Mouse (Mus musculus): Measurements from ENCODE around the gene Mta1. TPM values are rescaled to one million over a fixed set of nuclear protein-coding genes. Genes with fewer than 3 reads are reported as not detected.

Mta1 gene
- total and polyA plus RNA-seq, 2 experiments from 2014 or later, result 16.8 to 55.2 TPM

DNA sequence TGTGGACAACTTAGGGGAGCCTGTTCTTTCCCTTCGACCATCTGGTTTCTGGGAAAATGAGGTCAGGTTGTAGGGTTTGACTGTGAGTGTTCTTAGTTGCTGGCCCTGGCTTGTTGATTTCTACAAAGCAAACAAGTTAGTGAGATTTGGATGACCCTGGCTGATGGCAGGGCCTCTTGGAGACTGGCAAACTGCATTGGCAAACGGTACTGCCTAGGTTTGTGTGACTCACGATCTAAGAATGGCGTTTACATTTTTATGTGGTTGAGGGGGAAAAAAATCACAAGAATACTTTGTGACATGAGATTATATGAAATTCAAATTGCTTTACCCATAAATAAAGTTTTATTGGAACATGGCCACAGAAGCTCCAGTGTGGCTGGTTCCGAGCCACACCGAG lies 8.3 kb downstream of the Mta1 start:
- Histone ChIP-seq H3K9ac (replicated peaks; ENCODE audit: low read length, poor library complexity, severe bottlenecking) (no peak overlapping the region), H3K4me1 (ENCODE audit: insufficient read depth, low read length) (no peaks in the 10 kb centered on the region)
- WGBS, result 88% methylated on average over 6 of the region's 6 CpGs

DNA sequence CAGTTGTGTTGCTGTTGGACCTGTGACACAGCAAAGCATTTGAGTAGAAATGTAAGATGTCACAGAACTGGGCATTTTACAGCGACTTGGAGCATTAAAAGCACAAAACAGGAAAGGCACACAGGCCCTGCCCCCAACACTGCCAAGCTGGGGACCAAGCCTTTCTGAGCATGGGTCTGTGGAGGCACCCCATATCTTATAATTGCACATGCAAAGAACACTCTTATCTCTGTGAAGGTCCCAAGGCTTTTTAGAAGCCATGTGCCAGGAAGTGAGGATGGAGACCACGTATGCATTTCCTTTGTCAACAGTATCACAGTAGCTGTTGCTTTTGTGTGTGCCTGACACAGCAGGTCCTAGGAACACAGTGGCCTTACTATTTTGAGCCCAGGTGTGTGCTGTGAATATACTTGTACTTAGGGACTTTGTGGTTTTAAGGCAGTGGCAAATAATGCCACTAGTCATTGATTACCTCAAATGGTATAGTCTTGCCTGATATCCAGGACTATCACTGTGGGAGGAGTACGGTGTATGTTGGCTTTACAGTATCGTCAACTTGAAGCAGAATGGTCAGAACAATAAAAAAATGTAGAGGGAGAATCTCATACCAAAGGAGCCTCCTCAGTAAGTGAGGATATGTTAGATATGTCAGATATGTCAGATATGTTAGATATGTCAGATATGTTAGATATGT lies 9.5 kb downstream of the Mta1 start:
- DNase-seq (ENCODE audit: low spot score), result no peak
- ATAC-seq (ENCODE audit: low FRiP score), result no peak

More for the DNA sequence above, 8.3 kb downstream of the Mta1 start:
- no peak overlapping the region for H3K27ac ChIP-seq (ENCODE audit: low read depth, low read length)
- H3K36me3 ChIP-seq (ENCODE audit: insufficient read depth, low read length), result no peaks in the 10 kb centered on the region
- no peak for ATAC-seq (ENCODE audit: low FRiP score)
- H3K9me3 ChIP-seq (ENCODE audit: low read length), result no peaks in the 10 kb centered on the region
- TF ChIP-seq CTCF (IDR thresholded peaks at IDR 0.05), result no peak
- no peak overlapping the region for H3K4me2 ChIP-seq (ENCODE audit: low read depth, low read length, poor library complexity, severe bottlenecking)
- H3K4me3 ChIP-seq (ENCODE audit: low read depth, low read length), result no peak overlapping the region
- no peaks in the 10 kb centered on the region for H3K27me3 ChIP-seq (ENCODE audit: insufficient read depth, low read length)
- no peak for DNase-seq (ENCODE audit: low spot score)

DNA sequence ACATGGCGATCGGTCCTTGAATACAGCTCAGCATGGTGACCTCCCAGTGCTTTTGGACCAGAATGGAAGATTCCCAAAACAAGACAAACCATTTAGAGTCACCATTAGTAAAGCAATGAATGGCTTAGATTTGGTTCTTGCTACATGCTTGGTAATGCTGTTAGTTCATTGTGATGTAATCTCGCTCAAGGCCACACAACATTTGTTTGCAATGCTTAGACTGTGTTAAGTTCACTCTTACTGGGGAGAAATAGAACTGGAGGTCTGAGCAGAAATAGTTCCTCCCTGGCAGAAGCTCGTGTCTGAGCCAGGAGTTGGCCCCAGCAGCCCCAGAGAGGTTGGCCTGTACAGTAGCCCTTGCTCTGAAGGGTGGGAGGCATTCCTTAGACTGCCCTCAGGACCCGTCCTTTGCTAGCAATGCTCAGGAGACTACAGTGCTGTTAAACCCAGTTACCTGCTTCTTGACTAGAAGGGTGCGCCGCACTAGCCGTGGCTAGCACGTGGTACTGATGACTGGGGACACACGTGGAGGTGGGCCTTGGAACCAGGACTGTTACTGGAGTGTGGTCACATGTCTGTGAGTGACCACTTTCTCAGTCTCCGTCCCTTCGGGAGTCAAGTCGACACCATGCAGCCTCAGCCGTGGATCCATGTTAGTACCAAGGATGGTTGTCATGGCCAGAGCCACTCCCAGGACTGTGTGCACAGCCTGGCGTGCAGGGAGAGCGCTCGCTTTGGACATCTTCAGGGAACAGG lies 10.6 kb downstream of the Mta1 start:
- Histone ChIP-seq H3K4me3 (ENCODE audit: low read depth, low read length) (no peak overlapping the region), H3K4me1 (ENCODE audit: insufficient read depth, low read length) (no peaks in the 10 kb centered on the region), H3K9me3 (ENCODE audit: low read length) (no peaks in the 10 kb centered on the region), H3K4me2 (ENCODE audit: low read depth, low read length, poor library complexity, severe bottlenecking) (no peak overlapping the region), H3K27ac (ENCODE audit: low read depth, low read length) (0 out of 2 replicates have a peak overlapping the region, but pooled peaks have one; percentile 44), H3K27me3 (ENCODE audit: insufficient read depth, low read length) (no peaks in the 10 kb centered on the region), H3K9ac (replicated peaks; ENCODE audit: low read length, poor library complexity, severe bottlenecking) (no peak overlapping the region), H3K36me3 (ENCODE audit: insufficient read depth, low read length) (peaks cover 5% of the 10 kb centered on the region; the same call in 1 of the 2 replicates)
- 85% methylated on average over 17 of the region's 17 CpGs for WGBS
- no peak for DNase-seq (ENCODE audit: low spot score)
- TF ChIP-seq CTCF (IDR thresholded peaks at IDR 0.05), result no peak
- no peak for ATAC-seq (ENCODE audit: low FRiP score)

More for the DNA sequence above, 9.5 kb downstream of the Mta1 start:
- no peak overlapping the region for H3K27ac ChIP-seq (ENCODE audit: low read depth, low read length)
- no peak overlapping the region for H3K4me2 ChIP-seq (ENCODE audit: low read depth, low read length, poor library complexity, severe bottlenecking)
- H3K27me3 ChIP-seq (ENCODE audit: insufficient read depth, low read length), result no peaks in the 10 kb centered on the region
- 83% methylated on average over 4 of the region's 4 CpGs for WGBS
- peaks cover under 1% of the 10 kb centered on the region; the same call in 1 of the 2 replicates for H3K36me3 ChIP-seq (ENCODE audit: insufficient read depth, low read length)
- no peaks in the 10 kb centered on the region for H3K4me1 ChIP-seq (ENCODE audit: insufficient read depth, low read length)
- TF ChIP-seq CTCF (IDR thresholded peaks at IDR 0.05), result no peak
- H3K9me3 ChIP-seq (ENCODE audit: low read length), result no peaks in the 10 kb centered on the region
- H3K9ac ChIP-seq (replicated peaks; ENCODE audit: low read length, poor library complexity, severe bottlenecking), result no peak overlapping the region
- H3K4me3 ChIP-seq (ENCODE audit: low read depth, low read length), result no peak overlapping the region

- H3K9ac ChIP-seq (replicated peaks; ENCODE audit: low read length, poor library complexity, severe bottlenecking), result no peak overlapping the region
- H3K27me3 ChIP-seq (ENCODE audit: insufficient read depth, low read length), result no peaks in the 10 kb centered on the region
- no peak overlapping the region for H3K27ac ChIP-seq (ENCODE audit: low read depth, low read length)
- WGBS, result 86% methylated on average over 10 of the region's 10 CpGs
- no peaks in the 10 kb centered on the region for H3K4me1 ChIP-seq (ENCODE audit: insufficient read depth, low read length)
- ATAC-seq (ENCODE audit: low FRiP score), result no peak
- DNase-seq (ENCODE audit: low spot score), result no peak
- no peak overlapping the region for H3K4me3 ChIP-seq (ENCODE audit: low read depth, low read length)
- H3K9me3 ChIP-seq (ENCODE audit: low read length), result no peaks in the 10 kb centered on the region
- no peak overlapping the region for H3K4me2 ChIP-seq (ENCODE audit: low read depth, low read length, poor library complexity, severe bottlenecking)
- peaks cover 13% of the 10 kb centered on the region for H3K36me3 ChIP-seq (ENCODE audit: insufficient read depth, low read length)
- no peak for TF ChIP-seq CTCF (IDR thresholded peaks at IDR 0.05)
Measured at GRCm38 (mm10) chr12:113109801-113110200, 11.7 kb downstream of the Mta1 start.

- no peak for TF ChIP-seq CTCF (IDR thresholded peaks at IDR 0.05)
- no peaks in the 10 kb centered on the region for H3K4me1 ChIP-seq (ENCODE audit: insufficient read depth, low read length)
- H3K4me2 ChIP-seq (ENCODE audit: low read depth, low read length, poor library complexity, severe bottlenecking), result no peak overlapping the region
- H3K4me3 ChIP-seq (ENCODE audit: low read depth, low read length), result no peak overlapping the region
- no peak overlapping the region for H3K27ac ChIP-seq (ENCODE audit: low read depth, low read length)
- no peak for DNase-seq (ENCODE audit: low spot score)
- H3K9ac ChIP-seq (replicated peaks; ENCODE audit: low read length, poor library complexity, severe bottlenecking), result no peak overlapping the region
- H3K36me3 ChIP-seq (ENCODE audit: insufficient read depth, low read length), result peaks cover 38% of the 10 kb centered on the region
- no peak for ATAC-seq (ENCODE audit: low FRiP score)
- WGBS, result 96% methylated on average over 4 of the region's 4 CpGs
- no peaks in the 10 kb centered on the region for H3K27me3 ChIP-seq (ENCODE audit: insufficient read depth, low read length)
- H3K9me3 ChIP-seq (ENCODE audit: low read length), result no peaks in the 10 kb centered on the region
Measured at GRCm38 (mm10) chr12:113114141-113114540, 16.1 kb downstream of the Mta1 start.

All from midbrain, postnatal 0 days (tissue).